Mouse (Mus musculus) ZHBTc4 (cell line): ENCODE measurements at regions not wholly inside any gene's neighbourhood (a gene's known extent, or its start where the extent isn't known, plus 50 kb on each side); places are given as distances from the start of the nearest gene placed in this dataset.
A peak's percentile ranks its signal among the peaks of the same experiment; 100 is the strongest.

Experiments used
- DNase-seq: peaks from one replicate; pipeline ENCODE4 v3.0.0-alpha.2; 2011; ENCODE audit warnings: low read depth, low spot score

- no peak for DNase-seq
Measured at GRCm38 (mm10) chr3:41857446-41857845, 115.0 kb downstream of the D3Ertd751e start.

GRCm38 (mm10) chr3:41862674-41863073 lies 120.3 kb downstream of the D3Ertd751e start:
- peak; percentile 47 for DNase-seq

DNA sequence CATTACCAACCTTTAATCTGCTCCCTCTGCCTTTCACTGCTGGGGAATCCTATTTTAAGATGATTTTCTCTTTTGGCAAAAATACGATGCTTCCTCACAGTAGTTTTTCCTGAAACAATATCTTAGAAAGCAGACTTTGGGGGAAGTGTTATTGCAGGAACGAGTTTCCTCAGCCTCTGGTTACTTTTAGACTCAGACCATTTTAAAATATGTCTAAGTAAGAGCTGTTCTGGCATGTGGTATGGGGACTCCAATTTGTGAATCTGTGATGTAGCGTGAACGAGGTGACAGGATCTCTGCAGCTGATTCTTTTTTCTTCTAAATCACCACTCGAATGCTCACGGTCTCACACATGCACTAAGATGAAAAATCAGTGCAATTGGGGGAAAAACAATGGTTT lies 166.5 kb downstream of the D3Ertd751e start:
- no peak for DNase-seq

GRCm38 (mm10) chr3:41913190-41913589 lies 170.8 kb downstream of the D3Ertd751e start:
- DNase-seq: no peak

DNA sequence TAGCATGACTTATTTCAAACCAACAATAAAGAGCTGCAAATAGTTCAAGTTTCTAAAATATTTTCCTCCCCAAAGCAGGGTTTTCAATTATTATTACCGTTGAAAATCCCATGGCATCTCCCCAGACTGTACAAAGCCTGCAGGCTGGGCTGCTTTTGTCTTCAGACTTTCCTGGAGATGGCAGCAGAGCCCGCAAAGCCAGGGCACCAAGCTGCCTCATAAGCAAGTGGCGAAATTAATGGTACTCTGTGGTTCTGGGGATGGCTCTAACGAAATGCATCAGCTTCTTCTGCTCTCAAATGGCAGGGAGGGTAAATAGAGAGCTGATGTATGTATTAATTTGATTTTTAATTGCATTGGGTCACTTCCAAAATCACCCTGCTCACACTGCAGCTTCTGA lies 197.4 kb downstream of the D3Ertd751e start:
- no peak for DNase-seq

GRCm38 (mm10) chr3:41942964-41943363 lies 200.6 kb downstream of the D3Ertd751e start:
- DNase-seq: no peak

GRCm38 (mm10) chr3:41949404-41949803 lies 207.0 kb downstream of the D3Ertd751e start:
- DNase-seq: no peak

GRCm38 (mm10) chr3:41957385-41957784 lies 215.0 kb downstream of the D3Ertd751e start:
- DNase-seq: no peak

DNA sequence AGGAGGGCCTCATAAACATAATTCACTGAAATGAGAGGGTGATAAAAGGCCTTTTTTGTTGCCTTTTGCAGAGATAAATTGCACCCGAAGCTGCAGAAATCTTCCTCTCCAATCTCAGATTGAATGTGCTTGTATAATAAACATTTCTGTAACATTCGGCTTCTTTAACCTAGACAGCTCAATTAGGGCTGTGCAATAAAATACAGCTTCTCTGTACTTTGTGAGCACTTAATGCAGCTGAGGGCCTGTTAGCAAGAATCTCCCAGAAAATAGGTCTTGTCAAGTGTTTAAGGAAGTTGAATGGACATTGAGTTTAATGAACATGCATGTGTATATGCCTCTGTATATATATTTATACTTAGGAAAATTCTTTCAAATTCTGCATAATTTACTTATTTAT lies 217.8 kb downstream of the D3Ertd751e start:
- DNase-seq: no peak

- no peak for DNase-seq
Measured at GRCm38 (mm10) chr3:41962923-41963322, 220.5 kb downstream of the D3Ertd751e start.

- DNase-seq: no peak
Measured at GRCm38 (mm10) chr3:42006672-42007265, 264.4 kb downstream of the D3Ertd751e start.

DNA sequence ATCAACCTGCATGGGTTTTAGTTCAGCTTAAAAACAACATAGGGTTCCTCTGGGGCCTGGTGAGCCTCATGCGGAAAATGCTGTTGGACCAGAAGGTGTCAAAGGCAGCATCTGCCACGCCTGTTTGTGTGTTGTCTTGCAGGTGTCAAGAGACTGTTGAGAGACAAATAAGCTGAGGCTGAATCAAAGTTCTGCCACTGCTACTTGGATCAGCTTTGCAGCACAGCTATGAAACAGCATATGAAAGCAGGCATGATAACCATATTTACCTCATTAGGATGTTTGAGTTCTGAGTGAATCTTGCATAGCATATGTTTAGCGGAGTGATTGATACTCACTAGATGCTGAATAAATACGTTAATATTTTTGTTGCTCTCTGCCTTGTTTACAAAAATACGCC lies 280.8 kb downstream of the D3Ertd751e start:
- no peak for DNase-seq

DNA sequence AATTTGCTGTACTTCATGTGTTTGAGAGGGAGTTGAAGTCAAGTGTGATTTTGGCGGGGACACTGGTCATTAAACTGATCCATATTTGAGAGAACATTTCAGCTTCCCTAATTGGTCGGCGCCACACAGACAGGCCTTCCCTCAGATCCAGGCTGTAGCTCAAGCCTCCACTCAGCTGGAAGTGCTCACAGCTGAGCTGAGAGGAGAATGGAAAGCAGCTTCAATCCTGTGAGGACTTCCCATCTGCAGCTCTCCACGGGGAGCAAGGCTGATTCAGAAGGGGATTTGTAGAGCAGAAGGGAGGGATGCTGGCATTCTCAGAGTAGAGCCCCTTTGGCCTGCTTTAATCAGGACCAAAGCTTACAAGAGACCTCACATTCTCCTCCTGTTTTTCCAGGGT lies 297.2 kb downstream of the D3Ertd751e start:
- no peak for DNase-seq

DNA sequence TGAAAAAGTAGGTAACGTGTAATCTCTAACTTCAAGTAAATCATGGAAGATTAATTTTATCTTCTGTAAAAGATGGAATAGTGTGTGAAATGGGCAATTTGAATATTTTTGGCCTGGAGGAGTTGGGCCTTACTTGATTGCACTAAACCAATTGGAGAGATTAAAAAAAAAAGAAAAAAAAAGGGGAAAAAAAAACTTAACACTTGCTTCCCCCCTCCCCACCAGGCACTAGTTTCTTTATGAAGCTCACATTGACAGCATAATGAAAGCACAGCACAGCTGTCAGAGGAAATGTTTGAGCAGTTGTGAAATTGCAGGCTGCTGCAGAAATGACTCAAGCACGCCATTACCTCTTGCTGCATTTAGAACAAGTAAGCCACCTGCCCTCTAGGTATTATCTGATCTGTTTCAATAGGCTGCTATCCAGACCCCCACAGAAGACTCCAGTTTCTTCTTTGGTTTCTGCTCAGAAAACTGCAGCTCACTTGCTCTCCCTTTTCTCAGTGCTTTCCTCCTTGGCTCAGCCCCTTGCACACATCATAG lies 297.9 kb downstream of the D3Ertd751e start:
- no peak for DNase-seq

DNA sequence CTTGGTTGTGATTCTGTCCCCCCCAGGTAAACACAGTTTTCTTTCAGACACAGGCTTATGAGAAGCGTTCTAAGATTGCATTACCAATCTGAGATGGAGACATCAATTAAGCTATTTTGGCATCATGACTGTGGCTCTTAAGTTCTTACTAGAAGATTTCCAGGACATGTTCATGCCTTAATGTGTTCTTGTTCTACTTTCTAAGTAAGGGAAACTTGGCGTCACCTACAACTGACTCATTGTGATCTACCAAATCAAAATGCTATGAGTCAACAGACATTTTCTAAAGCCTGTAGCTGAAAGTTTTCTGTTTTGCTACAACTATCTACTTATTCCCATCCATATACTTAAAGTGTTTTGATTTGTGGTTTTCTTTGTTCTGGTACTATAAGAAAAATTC lies 298.5 kb downstream of the D3Ertd751e start:
- no peak for DNase-seq

GRCm38 (mm10) chr3:42057286-42057868 lies 315.0 kb downstream of the D3Ertd751e start:
- no peak for DNase-seq

DNA sequence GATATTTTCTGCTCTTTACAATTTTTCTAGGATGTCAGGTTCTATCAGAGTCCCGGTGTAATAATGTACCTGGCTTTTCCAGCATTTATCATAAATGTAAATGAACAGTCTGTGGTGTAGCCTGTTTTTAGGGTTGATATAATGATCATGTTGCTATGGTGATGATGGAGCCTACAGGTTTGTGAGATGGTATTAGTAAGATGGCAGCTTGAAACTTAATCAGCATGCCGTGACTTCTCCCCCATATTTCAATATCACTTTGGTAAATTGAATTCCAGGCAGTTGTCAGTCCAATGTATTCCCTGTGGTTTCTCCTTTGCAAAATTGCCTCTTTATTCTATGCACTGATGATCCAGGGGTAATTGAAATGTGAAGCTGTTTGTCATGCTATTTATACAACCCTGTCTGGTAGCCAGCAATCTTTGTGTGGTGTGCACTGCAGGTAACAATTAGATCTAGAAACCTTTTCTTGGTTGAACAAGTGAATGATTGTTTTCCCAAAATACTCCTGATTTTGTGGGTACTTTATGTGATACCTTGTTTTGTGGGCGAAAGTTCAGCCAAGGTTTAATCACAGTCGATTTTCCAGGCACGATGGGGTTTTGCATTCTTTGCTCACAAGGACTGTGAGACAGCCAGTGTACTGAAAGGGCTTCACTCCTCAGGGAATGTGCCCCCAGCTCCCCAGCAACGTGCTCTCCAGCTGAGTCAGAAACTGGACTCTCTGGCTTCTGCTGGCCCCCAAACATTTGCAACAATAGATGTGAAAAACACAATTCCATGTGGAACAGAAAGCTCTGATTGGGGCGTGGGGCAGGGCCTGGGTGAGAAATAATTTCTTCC lies 322.9 kb downstream of the D3Ertd751e start:
- no peak for DNase-seq

DNA sequence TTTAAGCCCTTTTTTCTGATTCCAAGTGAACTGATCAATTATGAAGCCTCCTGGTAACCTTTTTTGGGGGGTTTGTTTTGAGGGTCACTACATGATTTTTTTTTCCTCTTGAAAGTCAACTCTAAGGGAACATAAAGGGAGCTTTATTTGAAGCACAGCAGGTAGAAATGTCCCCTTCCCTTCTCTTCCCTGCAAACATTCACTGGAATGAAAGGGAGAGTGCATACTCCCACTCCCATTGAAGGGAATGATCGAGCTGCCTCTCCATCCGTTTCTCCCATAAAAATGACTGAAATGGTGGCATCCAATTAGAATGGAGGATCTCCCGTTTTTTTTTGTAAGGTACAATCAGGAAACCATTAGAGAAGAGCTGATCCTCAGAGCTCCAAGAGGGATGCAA lies 323.6 kb downstream of the D3Ertd751e start:
- no peak for DNase-seq

DNA sequence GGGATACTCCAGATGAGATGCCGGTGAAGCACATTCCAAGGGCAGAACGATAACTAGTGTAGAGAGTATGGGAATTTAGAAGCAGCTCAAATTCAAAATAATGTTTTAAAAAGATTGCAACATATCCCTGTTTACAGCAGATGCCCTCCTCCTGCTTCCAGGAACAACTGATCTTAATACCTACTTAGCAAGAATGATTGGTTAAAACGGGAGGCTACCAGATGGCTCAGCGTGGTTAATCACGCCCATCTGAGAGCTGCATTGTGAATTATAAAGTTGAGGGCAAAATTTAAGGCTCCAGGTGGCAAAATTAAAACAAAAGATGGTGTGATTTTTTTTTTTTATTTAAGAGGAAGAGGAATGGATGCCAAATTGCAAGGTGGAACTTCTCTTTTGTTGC lies 324.6 kb downstream of the D3Ertd751e start:
- DNase-seq: no peak

GRCm38 (mm10) chr3:42074532-42075287 lies 332.3 kb downstream of the D3Ertd751e start:
- DNase-seq: no peak

GRCm38 (mm10) chr3:42110976-42111847 lies 368.8 kb downstream of the D3Ertd751e start:
- DNase-seq: peak; percentile 22
